Mouse (Mus musculus) neural tube, embryonic 11.5 days (tissue): Measurements from ENCODE around the gene Ttc29. TPM values are rescaled to one million over a fixed set of nuclear protein-coding genes. Genes with fewer than 3 reads are reported as not detected.

Source experiments
- ATAC-seq: fragments of 200-750 bp; cut with Nextera tagmentation; 2 replicates; pipeline ENCODE4 v1.8.0; 2017; ENCODE audit warnings: moderate number of reproducible peaks, mild to moderate bottlenecking, moderate TSS enrichment, moderate library complexity; ENCODE audit not compliant: insufficient read depth, low FRiP score, low TSS enrichment
- DNase-seq: peaks from one replicate; pipeline ENCODE4 v3.0.0-alpha.2; 2015; ENCODE audit warnings: low spot score
- H3K27ac ChIP-seq: fragments of 300-500 bp; sonication (generic); 2 replicates; pipeline ENCODE4 v1.5.1; 2014; ENCODE audit warnings: low read depth, mild to moderate bottlenecking, low read length
- H3K27me3 ChIP-seq: fragments of 300-500 bp; sonication (generic); 2 replicates; pipeline ENCODE4 v1.6.1; 2014; ENCODE audit warnings: mild to moderate bottlenecking, low read length, mixed read lengths; ENCODE audit not compliant: control insufficient read depth, insufficient read depth
- H3K36me3 ChIP-seq: fragments of 300-500 bp; sonication (generic); 2 replicates; pipeline ENCODE4 v1.6.1; 2014; ENCODE audit warnings: mild to moderate bottlenecking, low read length, moderate library complexity, mixed read lengths; ENCODE audit not compliant: control insufficient read depth, insufficient read depth
- H3K4me1 ChIP-seq: fragments of 300-500 bp; sonication (generic); 2 replicates; pipeline ENCODE4 v1.6.1; 2014; ENCODE audit warnings: low read length, mixed read lengths; ENCODE audit not compliant: control insufficient read depth, insufficient read depth
- H3K4me2 ChIP-seq: fragments of 300-500 bp; sonication (generic); 2 replicates; pipeline ENCODE4 v1.6.1; 2014; ENCODE audit warnings: low read depth, mild to moderate bottlenecking, moderate library complexity
- H3K4me3 ChIP-seq: fragments of 300-500 bp; sonication (generic); 2 replicates; pipeline ENCODE4 v1.5.1; 2014; ENCODE audit warnings: low read depth, low read length
- H3K9ac ChIP-seq: fragments of 300-500 bp; sonication (generic); 2 replicates; pipeline ENCODE4 v1.6.1; 2014; ENCODE audit warnings: mild to moderate bottlenecking, low read length
- H3K9me3 ChIP-seq: fragments of 300-500 bp; sonication (generic); 2 replicates; pipeline ENCODE4 v1.6.1; 2016; ENCODE audit warnings: low read length; ENCODE audit not compliant: control insufficient read depth
- WGBS: fragments of 180-500 bp; shearing (Covaris S2); extraction: QIAGEN DNeasy Blood & Tissue Kit; methylation state at CpG from one replicate; pipeline ENCODE4 v1.1.7; 2014; 5-methylcytosine and 5-hydroxymethylcytosine counted together
- polyA plus RNA-seq: library from polyadenylated mRNA; unstranded; fragments of >200 nt; fragmentation: Nextera tagmentation; extraction: Ambion mirVana; gene quantifications from 2 replicates; pipeline ENCODE4 v1.2.1, GENCODE M21; 2014

Gene Ttc29
- polyA plus RNA-seq, 1 experiment from 2014 or later, result not detected

- Histone ChIP-seq H3K9ac (no peak overlapping the region), H3K36me3 (no peaks in the 10 kb centered on the region), H3K9me3 (no peaks in the 10 kb centered on the region), H3K4me2 (no peak overlapping the region), H3K27ac (no peak overlapping the region), H3K27me3 (no peaks in the 10 kb centered on the region), H3K4me3 (no peak overlapping the region), H3K4me1 (no peaks in the 10 kb centered on the region)
- ATAC-seq (no peak), DNase-seq (no peak)
- WGBS, result 64% methylated on average over 7 of the region's 7 CpGs
These were observed 77.2 kb downstream of the Ttc29 start for GRCm38 (mm10) chr8:78290274-78290673.

DNA sequence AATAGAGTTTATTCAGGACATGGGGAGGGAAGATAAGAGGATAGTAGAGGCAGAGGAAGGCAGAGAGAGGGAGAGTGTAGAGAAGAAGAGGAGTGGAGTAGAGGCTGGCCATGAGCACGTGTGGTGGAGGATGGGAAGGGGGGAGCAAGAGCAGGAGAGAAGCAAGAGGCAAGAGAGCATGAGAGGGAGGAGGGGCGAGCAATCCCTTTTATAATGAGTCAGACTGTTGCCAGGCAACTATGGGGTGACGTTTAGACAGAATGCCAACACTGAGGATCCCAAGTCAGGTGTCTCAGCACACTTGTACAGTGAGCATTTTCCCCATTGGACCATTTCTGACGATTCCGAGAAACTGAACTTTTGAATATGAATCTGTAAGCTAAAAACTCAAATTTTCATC, 82.4 kb downstream of the Ttc29 start:
- Histone ChIP-seq H3K9me3 (no peaks in the 10 kb centered on the region), H3K4me3 (no peak overlapping the region), H3K4me1 (no peaks in the 10 kb centered on the region), H3K36me3 (no peaks in the 10 kb centered on the region), H3K27me3 (no peaks in the 10 kb centered on the region), H3K9ac (no peak overlapping the region), H3K27ac (no peak overlapping the region), H3K4me2 (no peak overlapping the region)
- DNase-seq (no peak), ATAC-seq (no peak)
- 56% methylated on average over 5 of the region's 5 CpGs for WGBS

- Histone ChIP-seq H3K4me3 (no peak overlapping the region), H3K27ac (no peak overlapping the region), H3K36me3 (no peaks in the 10 kb centered on the region), H3K27me3 (no peaks in the 10 kb centered on the region), H3K4me1 (no peaks in the 10 kb centered on the region), H3K4me2 (no peak overlapping the region), H3K9ac (no peak overlapping the region), H3K9me3 (no peaks in the 10 kb centered on the region)
- DNase-seq (no peak), ATAC-seq (no peak)
- 25% methylated on average over 7 of the region's 7 CpGs for WGBS
These were observed 90.5 kb downstream of the Ttc29 start for GRCm38 (mm10) chr8:78303579-78303978.

DNA sequence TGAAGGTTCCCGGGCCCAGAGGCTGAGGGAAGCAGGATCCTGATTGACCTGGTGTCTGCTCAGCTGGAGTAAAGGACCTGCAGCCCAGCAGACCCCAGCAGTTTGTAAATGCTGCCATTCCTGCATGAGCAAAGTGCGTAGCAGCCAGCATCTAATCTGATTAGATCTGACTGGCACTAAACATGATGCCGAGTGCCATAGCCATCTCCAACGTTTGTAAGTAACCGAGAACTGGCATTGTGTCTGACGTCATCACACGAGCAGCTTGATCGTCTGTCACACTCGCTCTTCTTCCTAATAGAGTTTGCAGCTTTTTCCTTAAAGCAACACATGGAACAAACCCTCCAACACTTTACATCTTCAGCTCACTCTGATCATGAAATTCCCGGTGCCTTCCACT, 93.5 kb downstream of the Ttc29 start:
- H3K4me1 ChIP-seq, result no peaks in the 10 kb centered on the region
- no peaks in the 10 kb centered on the region for H3K9me3 ChIP-seq
- no peak overlapping the region for H3K4me2 ChIP-seq
- no peak overlapping the region for H3K9ac ChIP-seq
- no peak overlapping the region for H3K27ac ChIP-seq
- ATAC-seq (no peak), DNase-seq (no peak)
- WGBS, result 76% methylated on average over 10 of the region's 10 CpGs
- no peaks in the 10 kb centered on the region for H3K27me3 ChIP-seq
- no peak overlapping the region for H3K4me3 ChIP-seq
- no peaks in the 10 kb centered on the region for H3K36me3 ChIP-seq

DNA sequence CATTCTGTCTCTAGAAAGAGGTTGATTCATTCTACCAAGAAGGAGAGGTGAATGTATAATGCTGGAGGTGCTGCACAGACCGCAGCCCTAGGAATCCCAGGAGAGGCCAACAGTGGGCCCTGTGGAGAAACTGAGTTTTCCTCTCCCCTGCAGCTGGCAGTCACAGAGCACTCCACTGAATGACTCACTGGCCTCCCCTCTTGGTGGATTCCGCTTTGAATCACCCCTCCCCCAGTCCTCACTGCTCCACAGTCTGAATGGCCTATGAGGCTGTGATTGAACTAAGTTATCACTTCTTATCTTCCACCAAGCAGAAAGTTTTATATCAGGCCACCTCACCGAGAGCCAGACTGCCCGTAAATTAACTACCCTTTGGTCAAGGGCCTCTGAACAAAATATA, 94.0 kb downstream of the Ttc29 start:
- no peaks in the 10 kb centered on the region for H3K9me3 ChIP-seq
- no peak overlapping the region for H3K4me2 ChIP-seq
- H3K27me3 ChIP-seq, result no peaks in the 10 kb centered on the region
- DNase-seq (no peak), ATAC-seq (no peak)
- no peak overlapping the region for H3K4me3 ChIP-seq
- 39% methylated on average over 4 of the region's 4 CpGs for WGBS
- H3K36me3 ChIP-seq, result no peaks in the 10 kb centered on the region
- H3K4me1 ChIP-seq, result no peaks in the 10 kb centered on the region
- H3K9ac ChIP-seq, result no peak overlapping the region
- no peak overlapping the region for H3K27ac ChIP-seq

DNA sequence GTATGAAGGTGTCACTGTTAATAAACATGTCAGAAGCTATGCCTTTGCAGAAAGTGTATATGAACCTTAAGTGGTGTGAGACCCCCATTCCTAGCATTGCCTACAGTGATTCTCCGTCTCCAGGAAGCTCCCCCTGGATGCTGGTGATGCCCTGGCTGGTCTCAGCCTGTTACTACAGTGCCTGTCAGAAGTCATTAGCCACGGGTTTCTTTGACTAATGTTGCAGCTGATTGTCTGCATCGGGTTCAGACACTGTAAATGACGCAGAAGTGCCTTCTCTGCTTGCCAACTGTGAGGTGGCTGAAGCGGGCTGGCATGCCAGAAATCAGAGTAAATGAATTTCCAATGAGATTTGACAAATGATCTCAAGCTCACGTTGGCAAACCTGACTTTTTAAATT, 96.4 kb downstream of the Ttc29 start:
- H3K9ac ChIP-seq, result no peak overlapping the region
- H3K36me3 ChIP-seq, result no peaks in the 10 kb centered on the region
- 76% methylated on average over 6 of the region's 6 CpGs for whole genome bisulfite sequencing
- no peak overlapping the region for H3K27ac ChIP-seq
- no peak overlapping the region for H3K4me2 ChIP-seq
- no peak overlapping the region for H3K4me3 ChIP-seq
- H3K4me1 ChIP-seq, result no peaks in the 10 kb centered on the region
- ATAC-seq (no peak), DNase-seq (no peak)
- H3K9me3 ChIP-seq, result no peaks in the 10 kb centered on the region
- no peaks in the 10 kb centered on the region for H3K27me3 ChIP-seq

DNA sequence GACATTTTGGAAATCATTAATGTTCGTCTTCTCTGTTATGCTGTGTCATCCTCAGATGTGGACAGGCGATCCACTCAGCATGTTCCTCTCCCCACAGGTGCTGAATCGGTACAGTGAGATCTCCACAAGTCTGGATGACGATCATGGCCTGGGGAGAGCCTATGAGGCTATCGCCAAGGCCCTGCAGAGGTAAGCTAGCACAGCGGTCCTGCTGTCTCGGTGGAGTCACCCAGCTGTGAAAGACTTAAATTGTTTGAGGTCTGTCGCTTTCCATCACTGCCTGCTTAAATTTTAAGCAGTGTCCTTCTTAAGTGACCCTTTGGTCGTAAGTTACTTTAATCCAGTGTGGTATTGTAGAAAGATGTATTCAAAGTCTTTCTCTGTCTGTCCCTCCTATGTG, 102.5 kb downstream of the Ttc29 start:
- no peak overlapping the region for H3K9ac ChIP-seq
- H3K4me3 ChIP-seq, result no peak overlapping the region
- WGBS, result 62% methylated on average over 9 of the region's 9 CpGs
- H3K4me2 ChIP-seq, result no peak overlapping the region
- no peak overlapping the region for H3K27ac ChIP-seq
- H3K9me3 ChIP-seq, result no peaks in the 10 kb centered on the region
- H3K4me1 ChIP-seq, result no peaks in the 10 kb centered on the region
- no peaks in the 10 kb centered on the region for H3K36me3 ChIP-seq
- DNase-seq, result no peak
- ATAC-seq, result no peak
- H3K27me3 ChIP-seq, result no peaks in the 10 kb centered on the region

GRCm38 (mm10) chr8:78317666-78318065, 104.6 kb downstream of the Ttc29 start:
- Histone ChIP-seq H3K4me2 (no peak overlapping the region), H3K4me1 (no peaks in the 10 kb centered on the region), H3K27ac (no peak overlapping the region), H3K9me3 (no peaks in the 10 kb centered on the region), H3K4me3 (no peak overlapping the region), H3K27me3 (no peaks in the 10 kb centered on the region), H3K36me3 (no peaks in the 10 kb centered on the region), H3K9ac (no peak overlapping the region)
- DNase-seq, result no peak
- no peak for ATAC-seq
- 86% methylated on average over 2 of the region's 2 CpGs for WGBS

- DNase-seq (no peak), ATAC-seq (no peak)
- Histone ChIP-seq H3K36me3 (no peaks in the 10 kb centered on the region), H3K4me1 (no peaks in the 10 kb centered on the region), H3K27ac (no peak overlapping the region), H3K27me3 (no peaks in the 10 kb centered on the region), H3K4me3 (no peak overlapping the region), H3K9me3 (no peaks in the 10 kb centered on the region), H3K4me2 (no peak overlapping the region), H3K9ac (no peak overlapping the region)
- WGBS, result 75% methylated on average over 3 of the region's 3 CpGs
These were observed 110.3 kb downstream of the Ttc29 start for GRCm38 (mm10) chr8:78323391-78323790.
